Mouse (Mus musculus) CH12.LX (cell line): Measurements from ENCODE around the gene Dnase1l3. TPM values are rescaled to one million over a fixed set of nuclear protein-coding genes. Genes with fewer than 3 reads are reported as not detected.

Experiments
- DNase-seq: peaks from one replicate; pipeline ENCODE4 v3.0.0-alpha.2; 2013; ENCODE audit errors: extremely low read depth
- H3K27ac ChIP-seq: 2 replicates; pipeline ENCODE4 v1.5.1; 2012; ENCODE audit warnings: low read depth, mild to moderate bottlenecking, control low read depth, moderate library complexity; ENCODE audit not compliant: insufficient read depth
- H3K27me3 ChIP-seq: replicated peaks from 2 replicates; pipeline ENCODE3; 2012; ENCODE audit warnings: inconsistent platforms
- H3K36me3 ChIP-seq, 2 experiments: replicated peaks in 1 of 2; 2 replicates each; pipeline versions ENCODE3 to v1.6.1; 2012; ENCODE audit warnings: inconsistent platforms in 1 of 2, low read length in 1 of 2, mild to moderate bottlenecking in 1 of 2, mixed read lengths in 1 of 2, moderate library complexity in 1 of 2; ENCODE audit not compliant: control insufficient read depth in 1 of 2, insufficient read depth in 1 of 2
- H3K4me1 ChIP-seq, 2 experiments: 2 replicates each; pipeline ENCODE4 v1.6.1; 2012; ENCODE audit warnings: inconsistent platforms in 1 of 2, moderate library complexity in 1 of 2; ENCODE audit not compliant: insufficient read depth in 2 of 2, control insufficient read depth in 1 of 2
- H3K4me2 ChIP-seq: 2 replicates; pipeline ENCODE4 v1.6.1; 2012; ENCODE audit warnings: low read depth, mild to moderate bottlenecking, control low read depth; ENCODE audit not compliant: poor library complexity, insufficient read depth, severe bottlenecking
- H3K4me3 ChIP-seq, 3 experiments: fragments of 150-350 bp in 1 of 3; sonication (generic) in 1 of 3; replicated peaks in 1 of 3; 2 replicates each; pipeline versions ENCODE3 to v1.5.1; 2011 to 2012; ENCODE audit warnings: low read depth in 2 of 3, low read length in 2 of 3, mild to moderate bottlenecking in 2 of 3, moderate library complexity in 2 of 3, control low read depth in 1 of 3, improper control_type of control experiment in 1 of 3, inconsistent platforms in 1 of 3, mixed read lengths in 1 of 3; ENCODE audit not compliant: poor library complexity in 1 of 3
- H3K79me2 ChIP-seq: replicated peaks from 2 replicates; pipeline ENCODE4 v1.6.1; 2012; ENCODE audit warnings: mild to moderate bottlenecking, moderate library complexity; ENCODE audit not compliant: control insufficient read depth, poor library complexity, insufficient read depth, severe bottlenecking; ENCODE audit errors: extremely low read depth
- H3K9ac ChIP-seq: 2 replicates; pipeline ENCODE4 v1.6.1; 2012; ENCODE audit warnings: low read depth, mild to moderate bottlenecking, control low read depth, moderate library complexity; ENCODE audit not compliant: insufficient read depth
- H3K9me3 ChIP-seq: replicated peaks from 2 replicates; pipeline ENCODE3; 2012; ENCODE audit warnings: low read length, inconsistent platforms, mixed read lengths
- CHD2 ChIP-seq: IDR thresholded peaks from 2 replicates; pipeline ENCODE4 v1.6.1; 2011; ENCODE audit warnings: low read length, improper control_type of control experiment
- EP300 ChIP-seq: IDR thresholded peaks from 2 replicates; pipeline ENCODE4 v1.6.1; 2011; ENCODE audit warnings: low read length, improper control_type of control experiment
- GABPA ChIP-seq: IDR thresholded peaks from 2 replicates; pipeline ENCODE4 v1.6.1; 2012; ENCODE audit warnings: low read depth, low read length, improper control_type of control experiment, inconsistent platforms; ENCODE audit not compliant: insufficient replicate concordance
- HCFC1 ChIP-seq: IDR thresholded peaks from 2 replicates; pipeline ENCODE4 v1.6.1; 2012; ENCODE audit warnings: low read depth, mild to moderate bottlenecking, inconsistent platforms, low read length, improper control_type of control experiment
- IRF4 ChIP-seq: IDR thresholded peaks from 2 replicates; pipeline ENCODE4 v1.6.1; 2014; ENCODE audit warnings: low read depth, mild to moderate bottlenecking, inconsistent platforms, low read length, improper control_type of control experiment
- JUND ChIP-seq: conservative IDR thresholded peaks from 2 replicates; pipeline ENCODE4 v1.6.1; 2011; ENCODE audit warnings: low read depth, low read length, improper control_type of control experiment
- KAT2A ChIP-seq: IDR thresholded peaks from 2 replicates; pipeline ENCODE4 v1.6.1; 2012; ENCODE audit warnings: low read length, improper control_type of control experiment, inconsistent platforms; ENCODE audit not compliant: insufficient replicate concordance
- MAX ChIP-seq: IDR thresholded peaks from 2 replicates; pipeline ENCODE4 v1.6.1; 2011; ENCODE audit warnings: low read length, improper control_type of control experiment
- MAZ ChIP-seq: IDR thresholded peaks from 2 replicates; pipeline ENCODE4 v1.6.1; 2012; ENCODE audit warnings: low read depth, mild to moderate bottlenecking, inconsistent platforms, low read length, improper control_type of control experiment, moderate library complexity
- MEF2A ChIP-seq: IDR thresholded peaks from 2 replicates; pipeline ENCODE4 v1.6.1; 2014; ENCODE audit warnings: low read depth, mild to moderate bottlenecking, inconsistent platforms, low read length, improper control_type of control experiment, borderline replicate concordance
- MYC ChIP-seq: IDR thresholded peaks from 2 replicates; pipeline ENCODE4 v1.6.1; 2011; ENCODE audit warnings: low read depth, mild to moderate bottlenecking, improper control_type of control experiment, low read length
- PAX5 ChIP-seq: IDR thresholded peaks from 2 replicates; pipeline ENCODE4 v1.6.1; 2012; ENCODE audit warnings: low read length, inconsistent platforms, mixed read lengths
- RAD21 ChIP-seq: IDR thresholded peaks from 2 replicates; pipeline ENCODE4 v1.6.1; 2011; ENCODE audit warnings: low read depth, mild to moderate bottlenecking, low read length, improper control_type of control experiment, moderate library complexity
- USF2 ChIP-seq: conservative IDR thresholded peaks from 2 replicates; pipeline ENCODE4 v1.6.1; 2011; ENCODE audit warnings: low read depth, low read length, improper control_type of control experiment
- ZKSCAN1 ChIP-seq: IDR thresholded peaks from 2 replicates; pipeline ENCODE4 v1.6.1; 2012; ENCODE audit warnings: low read depth, inconsistent platforms, low read length, improper control_type of control experiment, borderline replicate concordance
- ZMIZ1 ChIP-seq: IDR thresholded peaks from 2 replicates; pipeline ENCODE4 v1.6.1; 2012; ENCODE audit warnings: low read depth, mild to moderate bottlenecking, inconsistent platforms, low read length, improper control_type of control experiment
- dilution Hi-C: fragments of 300-500 bp; cut with MboI; formaldehyde crosslinking; loops from 2 replicates; pipeline ENCODE4 v1.14.3; 2020; ENCODE audit warnings: low sequenced_read_pairs; ENCODE audit not compliant: extremely low pct_unique_long_range_greater_than_20kb, extremely low pct_ligation_motif_present
- in situ Hi-C: fragments of 300-500 bp; cut with MboI; formaldehyde crosslinking; loops from 3 replicates; pipeline ENCODE4 v1.14.3; 2019; ENCODE audit warnings: low sequenced_read_pairs, low pct_ligation_motif_present, low pct_unique_long_range_greater_than_20kb, mixed read lengths
- polyA plus RNA-seq: library from polyadenylated mRNA; unstranded; fragments of >175 nt; gene quantifications from 2 replicates; pipeline ENCODE4 v1.2.1, GENCODE M21; 2012; ENCODE audit warnings: low read depth; ENCODE audit not compliant: insufficient read length
- total RNA-seq, 2 experiments: library from RNA; depleted of rRNA; stranded (reverse); fragments of 300-350 nt in 1 of 2; fragments of >200 nt in 1 of 2; gene quantifications; 2 replicates each; pipeline ENCODE4 v1.2.3; 2012 to 2014

Gene Dnase1l3
- total and polyA plus RNA-seq, 3 experiments, result 2.5 to 36.0 (median 2.9) TPM

DNA sequence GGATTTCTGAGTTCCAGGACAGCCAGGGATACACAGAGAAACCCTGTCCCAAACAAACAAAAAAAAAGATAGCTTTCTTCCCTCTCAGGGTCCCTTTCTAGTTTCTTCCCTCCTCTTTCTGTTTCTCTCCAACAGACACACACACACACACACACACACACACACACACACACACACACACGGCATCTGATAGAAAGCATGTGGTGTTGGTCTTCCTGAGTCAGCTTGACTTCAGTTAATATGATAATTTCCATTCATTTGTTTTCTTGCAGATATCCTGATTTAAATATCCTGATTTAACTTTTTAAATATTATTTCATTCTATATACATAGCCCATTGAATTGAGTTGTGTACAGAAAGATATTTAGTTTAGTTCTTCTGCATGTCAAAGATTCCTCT is 66.0 kb downstream of the Dnase1l3 start:
- dilution Hi-C loops (no loop called here), in situ Hi-C loops (no loop called here)
- H3K36me3 ChIP-seq, result peaks cover 85 to 96% of the 10 kb centered on the region in 2 experiments
- DNase-seq, result no peak
- peaks cover 5% of the 10 kb centered on the region for H3K9me3 ChIP-seq
- H3K4me2 ChIP-seq, result no peak overlapping the region
- H3K27me3 ChIP-seq, result no peaks in the 10 kb centered on the region
- no peak overlapping the region for H3K27ac ChIP-seq
- H3K9ac ChIP-seq, result no peak overlapping the region
- TF ChIP-seq ZMIZ1 (no peak), MAX (no peak), MYC (no peak), CHD2 (no peak), MAZ (no peak), GABPA (no peak)
- no peak overlapping the region for H3K4me3 ChIP-seq
- H3K79me2 ChIP-seq, result no peaks in the 10 kb centered on the region
- peaks cover 3 to 13% of the 10 kb centered on the region in 2 experiments for H3K4me1 ChIP-seq

GRCm38 (mm10) chr14:7923635-7924034 is 70.7 kb downstream of the Dnase1l3 start:
- Histone ChIP-seq H3K4me1 (peaks cover 8 to 34% of the 10 kb centered on the region in 2 experiments), H3K27me3 (no peaks in the 10 kb centered on the region), H3K4me2 (no peak overlapping the region), H3K36me3 (peaks cover 79 to 94% of the 10 kb centered on the region in 2 experiments), H3K9me3 (peaks cover 5% of the 10 kb centered on the region), H3K27ac (no peak overlapping the region), H3K9ac (no peak overlapping the region), H3K4me3 (no peak overlapping the region), H3K79me2 (no peaks in the 10 kb centered on the region)
- TF ChIP-seq EP300 (peak; percentile 87), RAD21 (no peak), MEF2A (no peak), MAX (no peak), KAT2A (no peak), IRF4 (peak; percentile 86), HCFC1 (no peak), JUND (no peak)
- peak; percentile 29 for DNase-seq
- dilution Hi-C loops, result no loop called here
- in situ Hi-C loops, result no loop called here

GRCm38 (mm10) chr14:7921459-7921858 is 72.9 kb downstream of the Dnase1l3 start:
- Histone ChIP-seq H3K36me3 (peaks cover 88 to 98% of the 10 kb centered on the region in 2 experiments), H3K9ac (no peak overlapping the region), H3K4me2 (no peak overlapping the region), H3K4me1 (peaks cover 8 to 50% of the 10 kb centered on the region in 2 experiments), H3K27me3 (no peaks in the 10 kb centered on the region), H3K27ac (no peak overlapping the region), H3K79me2 (no peaks in the 10 kb centered on the region), H3K4me3 (no peak overlapping the region), H3K9me3 (peaks cover 5% of the 10 kb centered on the region)
- TF ChIP-seq ZMIZ1 (no peak), PAX5 (no peak), MYC (no peak), USF2 (no peak), ZKSCAN1 (no peak)
- in situ Hi-C loops (no loop called here), dilution Hi-C loops (no loop called here)
- no peak for DNase-seq
